Mouse (Mus musculus): Measurements from ENCODE around the gene Gm6509.
"Not testable (repeated sequence)": the region's sequence is repeated elsewhere in the genome, so short reads cannot be mapped to it uniquely, and the experiment has no call there.

The Gm6509 gene

DNA sequence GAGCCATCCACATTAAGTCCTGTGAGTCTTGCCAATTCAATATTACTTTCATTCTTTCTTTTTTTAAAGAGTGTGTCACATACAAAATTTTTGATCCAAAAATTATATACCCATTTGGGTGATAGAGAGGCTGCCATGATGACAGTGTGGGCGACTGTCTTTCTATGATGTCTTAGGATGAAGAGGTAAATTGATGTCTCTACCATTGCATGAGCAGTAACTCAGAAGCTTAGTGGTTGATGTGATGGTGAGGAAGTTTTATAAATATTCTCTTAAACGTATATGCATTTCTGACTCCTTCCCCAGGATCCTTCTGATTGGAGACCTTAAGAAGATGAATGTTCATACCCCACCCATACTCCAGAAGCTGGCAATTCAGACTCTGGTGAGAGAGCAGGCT lies at the start of gene Gm6509:
Gene Gm6509 (plus strand): TSS at position 301 of the 400 bp plus-strand sequence.
- in situ Hi-C loops (cut with MseI, MboI): not testable (repeated sequence)

DNA sequence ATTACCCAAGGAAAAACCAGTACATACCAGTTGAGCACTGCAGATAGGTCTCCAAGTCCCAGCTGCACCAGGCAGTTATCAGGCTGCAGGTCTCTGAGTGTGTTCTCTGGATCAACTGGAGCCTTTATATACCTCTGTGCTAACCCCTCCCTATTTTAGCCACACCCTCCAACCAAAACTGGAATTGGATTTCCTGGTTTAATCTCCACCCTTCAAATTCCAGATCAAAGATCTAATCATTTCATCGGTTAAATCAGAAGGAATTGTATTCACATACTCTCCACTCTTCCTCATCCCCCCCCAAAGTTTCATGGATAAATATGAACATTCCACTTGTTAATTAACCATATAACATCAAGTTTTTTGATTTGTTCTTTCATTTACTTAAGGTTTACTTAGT lies 7.5 kb upstream of the Gm6509 start, which contains the start of gene Gm3147:
Gene Gm3147 (minus strand): TSS at position 101 of the 400 bp plus-strand sequence.
- in situ Hi-C loops (cut with MseI, MboI): not testable (repeated sequence)

DNA sequence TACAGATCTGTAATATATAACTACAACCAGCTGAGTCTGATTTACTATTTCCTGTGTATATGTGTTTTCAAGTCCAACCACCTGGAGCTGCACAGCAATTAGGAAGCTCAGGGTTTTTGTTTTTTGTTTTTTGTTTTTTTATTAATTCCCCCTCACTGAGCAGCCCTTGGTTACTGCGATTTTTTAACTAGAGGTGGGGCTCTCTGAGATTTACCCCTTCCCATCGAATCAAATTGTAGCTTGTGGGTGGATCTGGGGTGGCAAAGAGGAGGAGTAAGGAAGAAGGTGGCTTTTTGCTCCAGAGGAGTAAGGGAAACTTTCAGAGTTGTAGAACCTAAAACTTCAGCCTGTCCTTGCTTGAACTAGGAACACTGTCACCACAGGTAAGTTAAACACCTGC lies 24.3 kb downstream of the Gm6509 start, which contains the start of gene Gm6205:
Gene Gm6205 (plus strand): TSS at position 301 of the 400 bp plus-strand sequence.
- in situ Hi-C loops (cut with MseI, MboI): not testable (repeated sequence)

Data from mouse trophoblast stem cell (cell line).